Mouse (Mus musculus): Measurements from ENCODE around the gene Ppp1r12a. TPM values are rescaled to one million over a fixed set of nuclear protein-coding genes. Genes with fewer than 3 reads are reported as not detected.
A peak's percentile ranks its signal among the peaks of the same experiment; 100 is the strongest.

Ppp1r12a gene
- polyA plus RNA-seq, 1 experiment = 13.8 TPM

DNA sequence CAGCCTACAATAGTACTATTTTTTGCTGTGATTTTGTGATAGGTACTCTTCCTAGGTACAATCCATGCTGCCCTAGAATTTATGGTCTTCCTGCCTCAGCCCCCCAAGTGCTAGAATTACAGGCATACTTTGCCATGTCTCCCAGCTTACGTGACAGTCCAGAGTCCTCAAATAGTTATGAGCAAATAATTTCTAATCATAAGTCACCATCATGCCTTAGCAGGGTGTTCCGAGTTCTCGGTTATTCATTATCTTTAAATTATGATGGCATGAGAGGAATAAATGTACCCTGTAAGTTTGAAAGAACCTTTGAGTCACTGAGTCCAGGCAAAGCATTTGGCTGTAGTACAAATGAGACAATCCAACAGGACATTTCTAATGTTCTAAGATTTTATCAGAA is 5.9 kb upstream of the Ppp1r12a start:
- H3K9me3 ChIP-seq = 0 out of 2 replicates have a peak, but pooled peaks cover under 1% of the 10 kb centered on the region
- TF ChIP-seq GATA1 (IDR thresholded peaks at IDR 0.05; ENCODE audit: borderline replicate concordance, low read length) (no peak), FLI1 (IDR thresholded peaks at IDR 0.05; ENCODE audit: low read length) (no peak)

DNA sequence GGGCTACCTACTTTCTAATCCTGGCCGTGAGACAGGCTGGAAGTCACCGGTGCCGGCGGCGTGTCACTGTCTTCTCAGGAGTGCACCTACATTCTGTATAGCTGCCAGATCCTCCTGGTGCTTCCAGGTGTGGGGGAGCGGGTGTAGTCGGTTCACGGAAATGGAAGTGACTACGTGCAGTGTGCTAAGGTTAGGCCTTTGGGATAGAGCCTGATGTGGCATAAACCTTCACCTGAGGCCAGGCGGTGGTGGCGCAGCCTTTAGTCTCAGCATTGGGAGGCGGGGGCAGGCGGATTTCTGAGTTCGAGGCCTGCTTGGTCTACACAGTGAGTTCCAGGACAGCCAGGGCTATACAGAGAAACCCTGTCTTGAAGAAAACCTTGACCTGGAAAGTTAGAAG is 3.0 kb upstream of the Ppp1r12a start:
- TF ChIP-seq GATA1 (IDR thresholded peaks at IDR 0.05; ENCODE audit: borderline replicate concordance, low read length) = no peak
- TF ChIP-seq FLI1 (IDR thresholded peaks at IDR 0.05; ENCODE audit: low read length) = no peak
- Histone ChIP-seq H3K9me3 (no peaks in the 10 kb centered on the region), H3K27me3 (replicated peaks) (peaks cover 2% of the 10 kb centered on the region), H3K4me3 (replicated peaks) (no peak overlapping the region), H3K4me1 (peaks cover 36% of the 10 kb centered on the region), H3K36me3 (replicated peaks; ENCODE audit: low read length) (no peaks in the 10 kb centered on the region)

More for the DNA sequence above, 5.9 kb upstream of the Ppp1r12a start:
- H3K4me1 ChIP-seq = peaks cover 35% of the 10 kb centered on the region
- H3K36me3 ChIP-seq (replicated peaks; ENCODE audit: low read length) = no peaks in the 10 kb centered on the region
- H3K27me3 ChIP-seq (replicated peaks) = peaks cover 2% of the 10 kb centered on the region
- H3K4me3 ChIP-seq (replicated peaks) = no peak overlapping the region

DNA sequence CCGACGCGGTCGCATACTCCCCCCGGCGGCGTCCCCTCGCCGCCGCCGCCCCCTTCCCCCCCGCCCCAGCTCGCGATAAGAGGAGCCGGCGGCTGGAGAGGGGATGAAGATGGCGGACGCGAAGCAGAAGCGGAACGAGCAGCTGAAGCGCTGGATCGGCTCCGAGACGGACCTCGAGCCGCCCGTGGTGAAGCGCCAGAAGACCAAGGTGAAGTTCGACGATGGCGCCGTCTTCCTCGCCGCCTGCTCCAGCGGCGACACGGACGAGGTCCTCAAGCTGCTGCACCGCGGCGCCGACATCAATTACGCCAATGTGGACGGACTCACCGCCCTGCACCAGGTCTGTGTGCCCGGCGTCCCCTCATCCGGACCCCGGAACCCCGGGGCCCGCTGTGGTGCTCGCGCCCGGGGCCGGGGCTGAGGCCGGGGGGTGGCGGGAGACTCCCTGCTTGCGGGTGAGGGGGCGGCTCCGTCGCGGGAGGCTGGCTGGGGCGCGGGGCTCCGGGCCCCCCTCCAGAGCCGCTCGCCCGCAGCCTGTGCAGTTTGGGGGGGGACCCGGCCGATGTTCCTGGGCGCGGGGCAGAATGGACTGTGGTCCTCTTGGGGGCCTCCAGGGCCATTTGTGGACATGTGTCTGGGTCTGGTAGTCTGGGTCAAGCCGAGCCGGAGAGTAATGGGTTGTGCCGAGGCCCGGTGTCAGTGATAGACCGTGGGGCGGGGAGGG is 466 bp downstream of the Ppp1r12a start:
- Histone ChIP-seq H3K4me1 (peaks cover 42% of the 10 kb centered on the region), H3K4me3 (replicated peaks) (peak overlapping the region; percentile 100), H3K27me3 (replicated peaks) (no peaks in the 10 kb centered on the region), H3K36me3 (replicated peaks; ENCODE audit: low read length) (peaks cover 13% of the 10 kb centered on the region), H3K9me3 (no peaks in the 10 kb centered on the region)
- TF ChIP-seq FLI1 (IDR thresholded peaks at IDR 0.05; ENCODE audit: low read length) (no peak), GATA1 (IDR thresholded peaks at IDR 0.05; ENCODE audit: borderline replicate concordance, low read length) (no peak)

DNA sequence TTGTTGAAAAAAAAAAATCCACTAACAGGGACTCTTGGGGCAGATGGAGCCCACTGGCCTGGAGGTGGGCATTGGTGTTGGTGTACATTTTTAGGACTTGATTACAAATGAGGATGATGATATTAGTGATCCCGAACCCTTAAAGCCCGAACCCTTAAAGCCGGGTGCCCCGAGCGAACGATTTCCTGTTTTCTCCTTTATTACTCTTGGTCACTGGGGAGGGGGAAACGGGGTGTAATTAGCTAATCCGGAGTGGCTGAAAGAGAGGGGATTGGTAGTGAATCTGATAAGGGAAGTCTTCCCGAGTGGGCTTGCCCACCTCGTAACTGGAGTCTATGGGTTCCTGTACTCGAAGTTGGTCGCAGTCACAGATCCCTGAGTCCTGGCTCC is 1.0 kb downstream of the Ppp1r12a start:
- H3K27me3 ChIP-seq (replicated peaks) = no peaks in the 10 kb centered on the region
- H3K4me3 ChIP-seq (replicated peaks) = peak overlapping the region; percentile 100
- no peaks in the 10 kb centered on the region for H3K9me3 ChIP-seq
- peaks cover 43% of the 10 kb centered on the region for H3K4me1 ChIP-seq
- TF ChIP-seq FLI1 (IDR thresholded peaks at IDR 0.05; ENCODE audit: low read length) (no peak), GATA1 (IDR thresholded peaks at IDR 0.05; ENCODE audit: borderline replicate concordance, low read length) (no peak)
- H3K36me3 ChIP-seq (replicated peaks; ENCODE audit: low read length) = peaks cover 13% of the 10 kb centered on the region

DNA sequence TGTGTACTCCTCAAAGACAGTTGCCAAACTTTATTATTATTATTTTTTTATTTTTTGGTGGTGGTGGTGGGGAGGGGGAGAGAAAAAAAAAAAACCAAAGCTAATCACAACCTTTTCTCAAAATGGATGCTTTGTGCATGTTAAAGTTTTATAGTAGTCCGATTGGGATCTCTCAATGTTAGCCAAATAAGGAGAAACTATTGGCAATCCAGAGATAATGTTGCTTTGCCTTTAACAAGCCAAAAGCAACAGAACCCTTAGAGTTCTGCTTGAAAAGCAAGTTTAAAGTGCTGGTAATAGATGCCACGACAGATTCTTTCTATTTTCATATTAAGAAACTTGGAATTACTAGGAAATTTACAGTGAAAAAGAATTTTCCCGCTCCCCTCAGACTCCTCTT is 1.5 kb downstream of the Ppp1r12a start:
- H3K9me3 ChIP-seq = no peaks in the 10 kb centered on the region
- H3K4me1 ChIP-seq = peaks cover 44% of the 10 kb centered on the region
- peaks cover 15% of the 10 kb centered on the region for H3K36me3 ChIP-seq (replicated peaks; ENCODE audit: low read length)
- TF ChIP-seq GATA1 (IDR thresholded peaks at IDR 0.05; ENCODE audit: borderline replicate concordance, low read length) (no peak), FLI1 (IDR thresholded peaks at IDR 0.05; ENCODE audit: low read length) (no peak)
- H3K4me3 ChIP-seq (replicated peaks) = peak overlapping the region; percentile 100
- H3K27me3 ChIP-seq (replicated peaks) = no peaks in the 10 kb centered on the region

DNA sequence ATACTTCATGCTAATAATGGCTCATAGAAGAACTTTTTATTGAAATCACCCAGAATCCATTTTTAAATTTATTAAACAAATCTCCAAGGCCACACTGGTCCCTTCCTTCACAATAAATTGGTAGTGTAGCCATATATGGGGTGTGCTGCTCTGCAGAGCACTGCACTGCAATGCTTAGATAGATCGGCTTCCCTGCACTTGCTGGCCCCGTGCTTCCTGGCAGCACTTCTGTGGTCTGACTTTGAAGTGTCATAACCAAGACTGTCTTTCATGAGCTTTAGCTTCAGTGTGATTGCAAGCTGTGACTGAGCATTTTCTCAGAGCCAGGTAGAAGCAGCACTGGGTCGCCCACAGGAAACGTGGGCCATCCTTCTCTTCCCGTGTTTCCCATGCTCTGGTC is 5.8 kb downstream of the Ppp1r12a start:
- H3K4me3 ChIP-seq (replicated peaks) = peak overlapping the region; percentile 86
- TF ChIP-seq FLI1 (IDR thresholded peaks at IDR 0.05; ENCODE audit: low read length) = no peak
- no peak for TF ChIP-seq GATA1 (IDR thresholded peaks at IDR 0.05; ENCODE audit: borderline replicate concordance, low read length)
- H3K36me3 ChIP-seq (replicated peaks; ENCODE audit: low read length) = peaks cover 24% of the 10 kb centered on the region
- H3K9me3 ChIP-seq = no peaks in the 10 kb centered on the region
- peaks cover 73% of the 10 kb centered on the region for H3K4me1 ChIP-seq
- H3K27me3 ChIP-seq (replicated peaks) = no peaks in the 10 kb centered on the region

DNA sequence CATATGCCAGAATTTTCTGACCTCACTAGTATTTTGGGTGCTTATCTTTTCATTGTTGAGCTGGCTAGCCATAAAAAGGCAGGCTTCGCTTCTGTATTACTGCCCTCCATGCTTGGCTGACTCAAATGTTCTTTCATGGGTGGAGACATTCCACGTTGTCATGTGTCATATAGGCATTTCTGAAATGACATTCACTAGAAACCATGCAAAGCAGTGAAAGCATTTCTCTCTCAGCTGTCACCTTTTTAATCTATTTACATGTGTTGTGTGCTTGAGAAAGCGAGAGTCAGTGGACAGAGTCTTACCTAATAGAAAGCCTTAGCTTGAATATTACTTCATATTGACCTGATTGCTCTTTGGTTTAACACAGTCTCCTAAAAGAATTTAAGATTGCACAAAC is 8.8 kb downstream of the Ppp1r12a start:
- no peak for TF ChIP-seq FLI1 (IDR thresholded peaks at IDR 0.05; ENCODE audit: low read length)
- no peak for TF ChIP-seq GATA1 (IDR thresholded peaks at IDR 0.05; ENCODE audit: borderline replicate concordance, low read length)
- peaks cover 33% of the 10 kb centered on the region for H3K36me3 ChIP-seq (replicated peaks; ENCODE audit: low read length)
- H3K27me3 ChIP-seq (replicated peaks) = no peaks in the 10 kb centered on the region
- peaks cover 87% of the 10 kb centered on the region for H3K4me1 ChIP-seq
- H3K9me3 ChIP-seq = no peaks in the 10 kb centered on the region
- no peak overlapping the region for H3K4me3 ChIP-seq (replicated peaks)

DNA sequence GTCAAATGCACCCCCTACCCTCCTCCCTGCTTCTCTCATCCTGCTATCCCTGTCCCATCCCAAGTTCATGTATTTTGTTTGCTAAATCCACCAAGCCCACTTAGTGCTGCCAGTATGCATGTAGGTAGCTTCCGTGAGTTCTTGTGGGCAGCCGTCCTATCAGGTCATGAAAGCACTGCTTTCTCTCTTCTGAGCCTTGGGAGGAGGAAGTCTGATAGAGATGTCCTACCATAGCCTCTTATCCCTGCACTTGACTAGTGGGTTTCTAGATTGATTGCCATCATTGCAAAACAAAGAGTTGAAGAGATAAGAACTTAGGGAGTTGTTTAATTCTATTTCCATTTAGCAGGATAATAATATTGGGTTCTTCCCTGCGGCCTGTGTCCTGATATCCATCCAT is 9.6 kb downstream of the Ppp1r12a start:
- Histone ChIP-seq H3K4me3 (replicated peaks) (peak overlapping the region; percentile 53), H3K27me3 (replicated peaks) (no peaks in the 10 kb centered on the region), H3K9me3 (no peaks in the 10 kb centered on the region), H3K36me3 (replicated peaks; ENCODE audit: low read length) (peaks cover 34% of the 10 kb centered on the region), H3K4me1 (peaks cover 89% of the 10 kb centered on the region)
- TF ChIP-seq FLI1 (IDR thresholded peaks at IDR 0.05; ENCODE audit: low read length) = no peak
- no peak for TF ChIP-seq GATA1 (IDR thresholded peaks at IDR 0.05; ENCODE audit: borderline replicate concordance, low read length)

DNA sequence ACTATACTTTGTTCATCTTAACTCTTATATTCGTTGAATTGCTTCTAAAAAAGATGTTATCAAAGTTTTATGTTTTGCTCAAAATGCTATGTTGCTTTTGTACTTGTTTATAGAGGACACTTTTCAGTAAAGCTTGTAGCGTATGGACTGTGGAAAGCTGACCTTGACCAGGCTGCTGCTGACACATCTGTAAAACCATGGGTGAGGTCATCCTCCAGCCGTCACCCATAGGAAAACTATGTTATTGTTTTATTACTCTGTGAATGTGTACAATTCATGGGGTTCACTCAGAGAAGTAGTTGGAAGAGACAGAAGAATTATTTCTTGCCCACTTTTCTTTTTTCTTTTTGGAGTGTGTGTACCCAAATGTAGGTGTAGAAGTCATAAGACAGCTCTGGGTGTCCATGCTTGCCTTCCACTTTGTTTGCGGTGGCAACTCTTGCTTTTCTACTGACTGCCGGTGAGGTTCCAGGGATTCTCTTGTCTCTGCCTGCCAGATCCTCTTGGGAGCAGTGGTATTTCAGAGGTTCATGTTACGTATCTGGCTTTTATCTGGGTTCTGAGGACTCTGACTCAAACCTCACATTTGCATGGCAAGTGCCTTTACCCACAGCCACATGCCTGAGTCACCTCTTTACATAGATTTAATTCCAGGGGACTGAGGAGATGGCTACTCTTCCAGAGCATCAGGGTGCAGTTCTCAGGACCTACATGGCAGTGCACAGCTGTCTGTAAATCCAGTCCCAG is 11.0 kb downstream of the Ppp1r12a start:
- Histone ChIP-seq H3K4me3 (replicated peaks) (peak overlapping the region; percentile 26), H3K9me3 (no peaks in the 10 kb centered on the region), H3K4me1 (peaks cover 87% of the 10 kb centered on the region), H3K27me3 (replicated peaks) (no peaks in the 10 kb centered on the region), H3K36me3 (replicated peaks; ENCODE audit: low read length) (peaks cover 34% of the 10 kb centered on the region)
- TF ChIP-seq GATA1 (IDR thresholded peaks at IDR 0.05; ENCODE audit: borderline replicate concordance, low read length) (no peak), FLI1 (IDR thresholded peaks at IDR 0.05; ENCODE audit: low read length) (no peak)

DNA sequence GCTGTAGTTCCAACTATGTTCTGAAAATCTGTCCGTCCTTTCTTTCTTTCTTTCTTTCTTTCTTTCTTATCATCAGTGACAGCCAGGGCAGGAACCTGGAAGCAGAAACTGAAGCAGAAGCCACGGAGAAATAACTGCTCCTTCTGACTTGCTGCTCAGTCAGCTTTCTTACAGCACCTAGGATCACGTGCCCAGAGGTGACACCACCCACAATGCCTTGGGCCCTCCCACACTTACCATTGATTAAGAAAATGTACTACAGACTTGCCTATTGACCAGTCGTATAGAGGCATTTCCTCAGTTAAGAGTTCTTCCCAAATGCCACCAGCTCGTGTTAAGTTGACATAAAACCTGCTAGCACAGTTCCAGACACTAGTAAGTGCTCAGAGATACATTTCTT is 12.1 kb downstream of the Ppp1r12a start:
- no peak for TF ChIP-seq GATA1 (IDR thresholded peaks at IDR 0.05; ENCODE audit: borderline replicate concordance, low read length)
- TF ChIP-seq FLI1 (IDR thresholded peaks at IDR 0.05; ENCODE audit: low read length) = no peak
- H3K4me3 ChIP-seq (replicated peaks) = peak overlapping the region; percentile 62
- H3K4me1 ChIP-seq = peaks cover 85% of the 10 kb centered on the region
- H3K9me3 ChIP-seq = no peaks in the 10 kb centered on the region
- no peaks in the 10 kb centered on the region for H3K27me3 ChIP-seq (replicated peaks)
- peaks cover 32% of the 10 kb centered on the region for H3K36me3 ChIP-seq (replicated peaks; ENCODE audit: low read length)
